Mouse (Mus musculus) G1E-ER4 (cell line): ENCODE measurements around the gene Ldlrad3. TPM values are rescaled to one million over a fixed set of nuclear protein-coding genes. Genes with fewer than 3 reads are reported as not detected.

Experiments
- GATA1 ChIP-seq: IDR thresholded peaks from one replicate; pipeline ENCODE4 v1.8.0; 2012; ENCODE audit warnings: low read length, inconsistent platforms
- polyA plus RNA-seq: library from polyadenylated mRNA; stranded (reverse); fragments of >175 nt; gene quantifications from 2 replicates; pipeline ENCODE4 v1.2.3, GENCODE M21; 2012

Gene Ldlrad3
- polyA plus RNA-seq, 1 experiment: not detected

DNA sequence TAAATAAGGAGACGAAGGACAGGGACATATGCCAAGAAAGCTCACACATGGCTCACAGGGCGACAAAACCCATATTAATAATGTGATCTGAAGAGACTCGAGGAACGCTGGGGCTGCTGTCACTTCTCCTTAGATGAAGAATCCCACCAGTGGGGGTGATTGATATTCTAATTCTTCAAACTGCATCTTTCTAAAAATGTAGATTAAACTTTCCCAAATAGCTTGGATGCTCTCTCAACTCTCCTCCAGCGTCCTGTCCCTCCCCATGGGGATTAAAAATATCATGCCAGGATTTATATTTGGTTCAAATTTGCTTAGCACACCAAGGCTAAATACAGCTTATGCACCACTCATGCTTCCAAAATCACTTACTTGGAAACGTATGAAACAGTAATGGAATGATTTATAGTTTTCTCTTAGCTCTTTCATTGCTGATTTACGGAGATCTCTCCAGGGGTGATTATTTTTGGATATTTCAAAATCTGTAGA is 182.4 kb downstream of the Ldlrad3 start:
- TF ChIP-seq GATA1: no peak

DNA sequence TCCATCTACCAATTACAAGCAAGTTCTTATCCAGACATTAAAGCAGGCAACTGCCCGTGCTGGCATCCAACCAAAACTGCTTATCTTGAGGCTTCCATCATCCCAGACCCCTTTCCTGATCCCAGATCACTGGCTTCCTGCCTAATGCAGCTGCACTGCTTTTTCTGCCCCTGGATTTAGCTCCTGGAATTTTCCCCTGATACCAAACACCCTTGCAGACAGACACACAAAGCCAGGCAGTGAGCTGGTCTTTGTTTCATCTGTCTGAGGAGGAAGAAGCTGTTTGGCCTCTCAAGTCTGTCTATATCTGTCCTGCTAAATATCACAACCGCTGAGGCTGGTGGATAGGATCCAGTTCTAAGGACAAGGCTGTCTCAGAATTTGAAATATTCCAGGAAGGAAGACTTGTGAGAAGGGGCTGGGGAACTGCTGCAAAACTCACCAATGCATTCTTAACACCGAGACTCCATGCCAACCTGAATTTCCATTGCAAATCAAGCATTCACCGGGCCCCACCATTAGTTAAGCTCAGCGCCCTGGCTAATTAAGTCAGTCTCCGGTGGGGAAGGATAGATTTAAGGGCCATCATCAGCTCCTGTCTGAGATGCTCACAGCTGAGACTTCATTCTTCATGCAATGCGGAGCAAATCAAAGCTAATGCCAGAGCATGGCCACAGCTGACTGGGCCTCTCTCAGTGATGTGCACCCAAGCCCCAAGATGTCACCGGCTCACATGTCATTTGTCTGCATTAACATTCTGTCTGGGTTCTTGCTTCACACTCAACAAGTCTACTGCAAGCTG is 183.0 kb downstream of the Ldlrad3 start:
- no peak for TF ChIP-seq GATA1

DNA sequence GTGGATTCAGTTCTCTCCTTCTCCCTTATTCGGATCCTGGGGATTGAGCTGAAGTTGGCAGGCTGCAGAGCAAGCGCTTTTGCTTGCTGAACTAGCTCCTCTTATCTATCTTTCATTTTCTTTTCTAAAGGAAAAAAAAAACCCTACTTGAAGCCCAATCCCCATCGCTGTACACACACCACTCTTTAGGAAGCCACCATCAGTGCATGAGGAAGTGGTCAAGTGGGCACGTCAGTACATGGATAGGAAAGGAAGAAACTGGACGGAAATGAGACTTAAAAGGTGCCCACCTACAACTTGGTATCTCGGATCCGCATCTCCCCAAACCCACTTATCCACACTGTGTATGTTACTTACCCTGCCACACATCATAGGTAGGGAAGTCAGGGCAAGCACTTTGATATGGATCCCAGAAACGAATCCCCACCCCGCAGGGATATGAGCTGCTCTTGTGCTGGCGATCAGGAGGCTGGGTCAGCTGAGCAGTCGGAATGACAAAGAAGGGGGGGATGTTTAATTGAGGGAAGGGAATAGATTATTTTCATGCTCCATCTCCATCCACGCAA is 183.7 kb downstream of the Ldlrad3 start:
- TF ChIP-seq GATA1: no peak

- no peak for TF ChIP-seq GATA1
Measured at GRCm38 (mm10) chr2:102001661-102002060, 184.5 kb downstream of the Ldlrad3 start.

GRCm38 (mm10) chr2:101998911-101999572 is 187.1 kb downstream of the Ldlrad3 start:
- no peak for TF ChIP-seq GATA1

GRCm38 (mm10) chr2:101997013-101997412 is 189.2 kb downstream of the Ldlrad3 start:
- no peak for TF ChIP-seq GATA1

DNA sequence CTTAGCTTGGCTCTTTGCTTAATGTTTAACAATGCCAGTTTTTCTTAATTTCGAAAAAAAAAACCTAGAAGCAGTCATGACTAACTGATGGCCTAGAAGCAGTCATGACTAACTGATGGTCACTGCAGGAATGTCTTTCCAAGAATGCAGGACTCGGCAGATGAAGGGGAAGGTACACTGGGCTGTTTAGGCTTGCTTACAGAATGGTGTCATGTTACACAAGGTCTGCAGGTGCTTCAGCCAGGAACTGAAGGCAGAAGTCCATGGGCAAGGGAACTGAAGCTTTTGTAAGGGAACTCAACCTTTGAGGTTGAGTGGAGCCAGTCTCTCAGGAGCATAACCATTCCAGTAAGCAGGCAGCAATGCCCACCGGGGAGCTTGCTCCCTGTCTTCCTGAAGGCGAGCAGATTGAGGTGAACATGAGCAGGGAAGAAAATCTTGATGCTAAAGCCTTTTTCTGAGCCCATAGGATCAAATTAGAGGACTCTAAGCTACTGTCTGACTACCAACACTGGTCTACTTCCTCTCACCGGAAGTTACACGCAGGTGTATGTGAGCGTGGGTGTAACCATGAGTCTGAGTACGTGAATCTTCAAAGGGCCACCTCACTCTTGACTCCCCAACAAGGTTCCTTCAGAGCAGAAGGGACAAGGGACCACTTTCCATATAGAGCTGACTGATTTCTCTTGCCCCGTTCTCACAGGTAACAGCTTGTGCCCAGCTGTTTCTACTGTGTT is 193.4 kb downstream of the Ldlrad3 start:
- TF ChIP-seq GATA1: no peak

DNA sequence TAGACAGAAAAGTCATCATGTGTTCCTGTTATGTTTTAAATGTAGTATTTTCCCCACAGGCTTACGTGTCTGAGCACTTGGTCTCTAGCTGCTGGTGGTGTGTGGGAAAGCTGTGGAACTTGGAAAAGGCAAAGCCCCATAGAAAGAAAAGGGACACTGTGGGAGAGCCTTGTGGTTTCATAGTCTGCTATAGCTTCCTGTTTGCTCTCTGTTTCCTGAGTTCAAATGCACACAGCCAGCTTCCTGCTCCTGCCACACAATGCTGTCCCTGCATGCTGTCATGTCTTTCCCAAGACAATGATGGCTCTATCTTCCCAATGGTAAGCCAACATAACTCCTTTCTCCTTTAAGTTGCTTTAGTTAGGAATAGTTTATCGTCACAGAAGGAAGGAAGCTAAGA is 194.5 kb downstream of the Ldlrad3 start:
- TF ChIP-seq GATA1: no peak

GRCm38 (mm10) chr2:101986344-101987087 is 199.7 kb downstream of the Ldlrad3 start:
- no peak for TF ChIP-seq GATA1

DNA sequence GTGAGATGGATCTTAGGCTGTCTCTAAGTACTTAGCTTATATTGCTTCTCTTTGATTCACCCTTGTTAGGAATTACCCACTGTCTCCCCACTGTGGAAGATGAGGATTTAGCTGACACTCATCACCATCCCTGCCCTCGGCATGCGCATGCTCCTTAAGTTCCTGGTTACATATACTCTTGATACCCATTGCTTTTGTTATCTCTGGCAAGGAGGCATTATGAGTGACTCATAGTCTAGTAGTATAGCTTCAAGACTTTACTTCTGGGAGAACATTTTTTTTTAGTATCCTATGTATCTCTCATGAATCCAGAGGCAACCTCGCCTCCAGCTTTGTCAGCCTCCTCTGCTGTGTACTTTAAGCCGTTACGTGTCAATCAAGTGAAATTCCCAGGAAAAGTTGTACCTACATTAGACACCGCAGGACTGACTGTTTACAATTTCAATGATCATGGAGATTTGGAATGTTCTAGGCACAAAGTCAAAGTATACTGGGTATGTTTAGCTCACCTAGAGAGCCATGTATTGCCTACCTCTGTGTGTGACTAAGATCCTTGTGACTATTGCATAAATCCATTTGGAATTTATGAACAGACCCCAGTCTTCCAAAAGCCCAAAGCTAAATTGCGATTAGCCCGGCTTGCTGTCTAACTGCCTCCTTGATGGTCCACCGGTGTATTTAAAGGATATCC is 202.2 kb downstream of the Ldlrad3 start:
- no peak for TF ChIP-seq GATA1

- no peak for TF ChIP-seq GATA1
Measured at GRCm38 (mm10) chr2:101983082-101983852, 202.9 kb downstream of the Ldlrad3 start.

DNA sequence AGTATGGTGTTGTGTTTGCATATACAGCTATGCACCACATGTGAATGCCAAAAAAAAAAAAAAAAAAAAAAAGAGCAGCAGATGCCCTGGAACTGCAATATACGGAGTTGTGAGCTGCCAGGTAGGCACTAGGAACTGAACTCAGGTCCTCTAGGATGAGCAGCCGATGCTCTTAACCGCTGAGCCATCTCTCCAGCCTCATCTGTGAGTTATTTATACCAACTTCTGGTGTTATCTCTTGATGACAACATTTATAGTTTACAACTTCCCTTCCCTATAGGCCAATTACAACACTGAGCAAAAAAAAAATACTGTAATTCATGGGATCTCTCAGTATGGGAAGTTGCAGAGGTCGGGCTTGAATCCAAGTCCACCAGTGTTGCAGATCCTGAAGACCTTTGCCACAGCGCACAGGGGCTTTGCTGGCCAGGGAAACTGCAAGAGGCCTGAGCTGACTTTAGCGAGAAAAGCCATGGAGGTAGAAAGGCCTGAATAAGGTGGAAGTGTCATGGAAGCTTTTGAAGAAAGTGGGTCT is 204.2 kb downstream of the Ldlrad3 start:
- no peak for TF ChIP-seq GATA1

DNA sequence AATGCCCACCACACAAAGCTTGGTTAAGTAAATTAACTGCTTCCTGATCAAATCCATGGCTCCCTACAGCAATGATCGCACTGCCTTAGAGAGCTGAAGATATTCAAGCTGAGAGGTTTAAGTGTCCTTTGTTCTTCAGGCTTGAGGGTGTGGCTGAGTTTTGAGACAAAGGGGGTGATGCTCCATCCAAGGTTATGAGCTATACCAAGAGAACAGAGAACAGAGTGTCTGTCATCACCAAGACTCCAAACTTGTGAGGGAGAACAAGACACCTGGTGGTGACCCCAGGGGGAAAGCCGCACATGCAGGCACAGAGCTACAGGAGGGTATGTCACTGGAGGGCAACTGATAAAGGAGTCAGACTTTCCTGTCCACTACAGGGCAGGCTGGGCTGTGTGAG is 205.0 kb downstream of the Ldlrad3 start:
- no peak for TF ChIP-seq GATA1
